Mouse (Mus musculus): Measurements from ENCODE around the gene Islr.

DNA sequence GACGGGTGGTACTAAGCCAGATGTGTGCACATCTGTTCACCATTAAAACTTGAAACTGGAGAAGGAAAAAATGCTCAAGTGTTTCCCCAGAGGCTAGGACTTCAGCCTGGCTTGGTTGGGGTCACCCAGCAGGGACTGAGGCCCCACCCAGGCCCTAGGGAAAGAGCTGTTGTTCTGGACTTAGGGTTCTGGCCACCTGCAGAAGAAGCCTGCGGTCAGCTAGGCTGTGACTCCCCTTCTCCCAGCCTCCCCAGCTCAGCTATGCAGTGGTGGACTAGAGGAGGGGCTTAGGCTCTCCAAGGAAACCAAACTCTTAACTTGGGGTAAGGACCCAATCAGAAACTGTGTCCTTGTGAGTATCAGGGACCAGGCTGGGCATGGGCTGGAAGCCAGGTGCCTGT is 68.2 kb downstream of the Islr start:
- TF ChIP-seq CTCF (IDR thresholded peaks at IDR 0.05; ENCODE audit: borderline replicate concordance, insufficient read depth, low read length) (no peak), POLR2A (IDR thresholded peaks at IDR 0.05; ENCODE audit: low read depth, low read length) (no peak)

Measured in embryonic fibroblast, embryonic 13.5 days (primary cell).